Mouse (Mus musculus) thymus, adult 2 months (tissue): ENCODE results near the gene Tigit.

Experiments used
- CTCF ChIP-seq: fragments of 200-500 bp; IDR thresholded peaks from 2 replicates; pipeline ENCODE4 v1.5.1; 2012; ENCODE audit warnings: mild to moderate bottlenecking, control low read depth, low read length, moderate library complexity, borderline replicate concordance; ENCODE audit not compliant: control insufficient read depth, poor library complexity, insufficient read depth; ENCODE audit errors: extremely low read depth
- POLR2A ChIP-seq: fragments of 200-500 bp; IDR thresholded peaks from 2 replicates; pipeline ENCODE4 v1.6.1; 2012; ENCODE audit warnings: mild to moderate bottlenecking, low read length, control low read depth, moderate library complexity; ENCODE audit not compliant: control insufficient read depth, poor library complexity, insufficient read depth; ENCODE audit errors: extremely low read depth

- no peak for TF ChIP-seq CTCF
- no peak for TF ChIP-seq POLR2A
These were observed 16.3 kb downstream of the Tigit start for GRCm38 (mm10) chr16:43647641-43648040.
